Mouse (Mus musculus) kidney, adult 11 months (tissue): ENCODE measurements at regions not wholly inside any gene's neighbourhood (a gene's known extent, or its start where the extent isn't known, plus 50 kb on each side); places are given as distances from the start of the nearest gene placed in this dataset.

Source experiments
- DNase-seq: peaks from one replicate; pipeline ENCODE4 v3.0.0; 2022

- no peak for DNase-seq
Observed at GRCm38 (mm10) chr12:17601245-17602023, 56.8 kb downstream of the Odc1 start.

- DNase-seq = no peak
Observed at GRCm38 (mm10) chr12:17603576-17603975, 59.0 kb downstream of the Odc1 start.

GRCm38 (mm10) chr12:17610384-17610783, 65.8 kb downstream of the Odc1 start:
- no peak for DNase-seq

GRCm38 (mm10) chr12:17611988-17612387, 67.4 kb downstream of the Odc1 start:
- no peak for DNase-seq

GRCm38 (mm10) chr12:17618300-17618699, 72.4 kb upstream of the Hpcal1 start:
- DNase-seq = no peak

GRCm38 (mm10) chr12:17620226-17620625, 70.4 kb upstream of the Hpcal1 start:
- DNase-seq = peak; percentile 31

- peak; percentile 40 for DNase-seq
Observed at GRCm38 (mm10) chr12:17621487-17621888, 69.2 kb upstream of the Hpcal1 start.

GRCm38 (mm10) chr12:17622509-17623005, 68.1 kb upstream of the Hpcal1 start:
- DNase-seq = no peak

- DNase-seq = no peak
Observed at GRCm38 (mm10) chr12:17626043-17626442, 64.6 kb upstream of the Hpcal1 start.

- no peak for DNase-seq
Observed at GRCm38 (mm10) chr12:17631161-17631560, 59.5 kb upstream of the Hpcal1 start.

- peak; percentile 24 for DNase-seq
Observed at GRCm38 (mm10) chr12:17636146-17636545, 54.5 kb upstream of the Hpcal1 start.

- peak; percentile 36 for DNase-seq
Observed at GRCm38 (mm10) chr12:17636590-17636989, 54.1 kb upstream of the Hpcal1 start.
